Mouse (Mus musculus) urinary bladder, postnatal 4 days (tissue): Measurements from ENCODE around the gene Grtp1.

Source experiments
- DNase-seq, 2 experiments: peaks; one replicate each; pipeline ENCODE4 v3.0.0; 2021 to 2022; ENCODE audit warnings: low spot score in 2 of 2

Gene Grtp1

DNA sequence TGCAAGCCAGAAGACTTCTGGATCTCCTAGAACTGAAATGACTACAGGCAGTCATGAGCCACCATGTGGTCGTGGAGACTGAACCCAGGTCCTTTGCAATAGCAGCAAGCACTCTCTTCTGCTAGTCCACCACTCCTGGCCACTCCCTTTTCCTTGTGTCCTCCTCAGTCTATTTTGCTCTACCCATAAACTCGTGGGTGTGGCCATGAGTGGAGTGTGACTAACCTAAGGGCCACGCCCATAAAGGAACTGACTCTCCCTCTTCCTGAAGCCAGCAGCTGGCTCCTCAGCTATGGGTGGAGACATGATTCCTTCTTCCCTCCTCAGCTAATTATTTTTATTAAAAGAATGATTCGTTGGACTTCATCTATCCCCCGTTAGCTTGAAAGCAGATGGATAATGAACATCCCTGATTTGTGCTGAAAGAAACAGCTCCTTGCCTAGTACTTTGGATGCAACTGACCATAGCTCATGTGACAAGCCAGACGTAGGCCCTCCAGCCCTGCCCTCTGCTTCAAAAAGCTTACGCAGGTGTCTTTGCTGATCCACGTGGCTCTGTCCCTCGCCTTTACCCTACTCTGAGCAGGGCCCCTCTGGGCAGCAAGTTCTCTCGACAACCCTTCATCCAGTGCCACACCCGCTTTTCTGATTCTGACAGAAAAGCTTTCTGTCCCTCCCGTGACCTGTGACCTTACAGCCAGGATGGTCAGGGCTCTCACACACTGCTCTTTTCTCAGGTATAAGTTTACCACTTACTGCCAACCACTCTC lies 4.1 kb upstream of the Grtp1 start:
- no peak for DNase-seq

DNA sequence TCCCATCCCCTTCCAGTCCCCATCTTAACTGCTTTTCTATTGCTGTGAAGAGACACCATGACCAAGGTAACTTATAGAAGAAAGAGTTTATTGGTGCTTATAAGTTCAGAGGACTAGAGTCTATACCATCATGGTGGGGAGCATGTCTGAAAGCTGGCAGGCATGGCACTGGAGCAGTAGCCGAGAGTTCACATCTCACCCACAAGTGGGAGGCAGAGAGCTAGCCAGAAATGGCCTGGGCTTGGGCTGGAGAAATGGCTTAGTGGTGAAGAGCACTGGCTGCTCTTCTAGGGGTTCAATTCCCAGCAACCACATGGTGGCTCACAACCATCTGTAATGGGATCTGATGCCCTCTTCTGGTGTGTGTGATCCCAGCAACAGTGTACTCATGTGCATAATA lies 3.1 kb upstream of the Grtp1 start:
- no peak for DNase-seq

GRCm38 (mm10) chr8:13202806-13203205 lies 2.4 kb upstream of the Grtp1 start:
- no peak for DNase-seq

- no peak for DNase-seq
These were observed 1.6 kb upstream of the Grtp1 start for GRCm38 (mm10) chr8:13202041-13202440.

DNA sequence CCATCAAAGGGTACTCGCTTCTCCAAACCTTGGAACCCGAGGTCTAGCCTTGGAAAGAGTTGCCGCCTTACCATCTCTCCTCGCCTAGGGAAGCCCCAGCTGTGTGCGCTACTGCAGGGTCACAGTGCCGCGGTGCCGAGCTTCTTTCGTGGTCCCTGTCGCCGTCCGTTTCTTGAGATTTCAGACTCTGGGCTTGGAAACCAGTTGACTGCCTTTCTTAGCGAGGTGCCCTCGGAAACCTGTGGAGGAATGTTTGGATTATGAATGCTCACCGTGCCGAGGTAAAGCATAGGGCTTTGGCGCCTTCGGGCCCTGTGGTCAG lies 554 bp upstream of the Grtp1 start:
- DNase-seq, result no peak

DNA sequence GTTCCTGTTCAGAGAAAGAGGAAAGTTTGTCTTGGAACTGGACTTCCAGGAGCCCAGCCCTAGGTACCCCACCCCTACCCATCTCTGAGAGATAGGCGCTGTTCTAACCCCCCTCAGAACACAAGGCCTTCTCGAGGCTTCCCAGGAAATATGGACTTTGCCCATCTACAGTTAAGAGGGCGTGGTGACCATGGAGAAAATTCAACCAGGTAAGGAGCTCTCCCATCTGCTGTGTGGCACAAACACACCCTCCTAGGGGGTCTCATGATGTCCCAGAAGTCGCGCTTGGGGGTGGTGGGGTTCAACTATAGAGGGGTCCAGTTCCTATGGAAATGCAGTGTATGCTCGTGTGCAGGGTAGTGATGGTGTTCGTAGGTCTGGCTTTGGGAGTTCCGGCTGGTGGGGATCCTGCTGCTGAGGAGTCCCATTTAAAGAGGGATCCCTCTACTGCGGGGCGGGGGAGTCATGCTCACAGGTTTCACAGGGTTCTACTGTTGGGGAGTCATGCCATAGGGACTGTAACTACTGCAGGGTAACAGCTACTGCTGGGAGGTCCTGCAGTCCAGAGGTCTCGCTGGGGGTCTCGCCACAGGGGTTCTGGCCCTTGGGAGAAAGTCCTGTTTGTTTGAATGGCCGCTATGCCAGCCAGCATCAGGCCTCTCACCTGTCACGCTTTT lies 897 bp downstream of the Grtp1 start:
- no peak for DNase-seq

GRCm38 (mm10) chr8:13197493-13197892 lies 2.9 kb downstream of the Grtp1 start:
- DNase-seq, result no peak

DNA sequence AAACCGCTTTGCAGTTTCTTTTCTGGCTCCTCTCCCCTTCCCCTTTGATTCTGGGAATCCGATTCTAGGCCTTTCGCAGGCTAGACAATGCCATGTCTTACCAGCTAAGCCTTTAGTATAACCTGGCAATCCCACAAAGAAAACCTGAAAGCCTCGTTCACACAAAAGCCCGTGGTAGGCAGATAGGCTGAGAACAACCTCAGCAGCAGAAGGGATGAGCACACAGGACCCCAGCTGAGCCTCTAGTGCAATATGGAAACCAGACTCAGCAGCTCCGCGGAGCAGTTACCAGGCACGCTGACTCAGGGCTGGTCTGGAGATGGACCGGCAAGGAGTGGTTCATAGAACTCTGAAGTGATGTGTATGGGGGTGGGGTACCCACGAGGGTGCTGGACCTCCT lies 5.6 kb downstream of the Grtp1 start:
- DNase-seq, result no peak

DNA sequence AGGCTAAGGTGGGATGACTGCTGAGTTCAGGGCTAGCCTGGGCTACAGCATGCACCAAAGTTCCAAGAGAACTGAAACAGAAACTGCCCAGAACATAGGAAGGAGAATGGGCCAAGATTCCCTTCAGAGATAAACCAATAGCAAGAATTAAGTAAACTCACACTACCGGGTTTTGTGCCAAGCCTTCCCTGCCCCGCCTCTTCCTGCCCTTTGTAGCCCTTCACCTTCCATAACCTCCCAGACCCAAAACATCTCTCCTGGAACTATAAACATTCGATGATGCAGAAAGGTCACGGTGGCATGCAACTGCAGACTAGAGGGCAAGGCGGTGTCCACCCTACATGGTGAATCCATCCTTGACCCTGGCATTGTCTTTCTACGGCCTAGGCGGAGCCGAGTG lies 10.2 kb downstream of the Grtp1 start:
- DNase-seq, result no peak

DNA sequence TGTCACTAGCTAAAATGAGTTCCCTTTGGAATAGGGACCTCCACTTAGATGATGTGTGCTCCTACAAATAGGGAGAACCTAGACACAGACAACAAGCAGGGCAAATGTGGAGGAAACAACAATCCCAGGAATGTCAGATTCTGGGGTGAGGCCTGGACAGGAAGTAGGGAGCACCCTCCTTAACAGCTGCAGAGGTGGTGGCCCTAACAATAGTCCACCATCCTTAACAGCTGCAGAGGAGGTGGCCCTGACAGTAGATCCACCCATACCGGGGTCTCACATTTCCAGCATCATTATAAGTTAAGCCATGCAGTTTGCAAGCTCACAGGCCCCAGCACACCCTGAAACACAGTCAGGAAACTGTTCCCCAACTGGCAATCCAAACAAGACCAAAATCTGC lies 11.6 kb downstream of the Grtp1 start:
- DNase-seq, result no peak

GRCm38 (mm10) chr8:13188052-13188555 lies 12.3 kb downstream of the Grtp1 start:
- no peak for DNase-seq

DNA sequence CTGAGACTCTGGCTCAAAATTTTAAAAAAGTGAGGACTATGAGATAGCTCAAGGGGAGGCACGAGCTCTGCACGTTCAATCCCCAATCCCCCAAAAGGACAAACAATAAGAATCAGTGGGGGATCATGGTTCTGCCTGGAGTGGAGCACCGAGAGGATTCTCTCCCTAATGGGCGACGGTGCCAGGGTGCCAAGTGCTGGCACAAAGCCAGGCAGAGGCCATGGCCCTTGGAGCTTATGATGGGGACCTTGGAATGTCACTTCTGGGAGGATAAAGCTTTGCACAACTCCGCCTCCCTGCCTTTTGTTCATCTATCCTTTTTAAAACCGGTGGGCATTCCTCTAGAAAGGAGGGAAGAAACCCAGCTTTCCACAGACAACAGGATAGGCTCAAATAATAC lies 12.8 kb downstream of the Grtp1 start:
- no peak for DNase-seq

- no peak for DNase-seq
These were observed 13.2 kb downstream of the Grtp1 start for GRCm38 (mm10) chr8:13187229-13187628.

- DNase-seq, result no peak
These were observed 13.6 kb downstream of the Grtp1 start for GRCm38 (mm10) chr8:13186819-13187218.

DNA sequence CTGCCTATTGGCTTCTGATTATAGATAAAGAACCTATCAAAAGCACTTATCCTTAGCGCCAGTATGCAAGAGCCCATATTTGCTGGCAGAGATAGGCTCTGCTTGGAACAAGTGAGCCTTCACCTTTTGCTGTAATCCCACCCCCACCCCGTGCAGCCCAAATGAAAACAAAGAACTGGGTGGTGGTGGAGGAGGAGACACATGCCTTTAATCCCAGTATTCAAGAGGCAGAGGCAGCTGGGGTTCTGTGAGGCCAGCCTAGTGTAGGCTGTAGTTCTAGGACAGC lies 18.8 kb downstream of the Grtp1 start:
- no peak for DNase-seq

GRCm38 (mm10) chr8:13180911-13181690 lies 19.3 kb downstream of the Grtp1 start:
- DNase-seq, result no peak

DNA sequence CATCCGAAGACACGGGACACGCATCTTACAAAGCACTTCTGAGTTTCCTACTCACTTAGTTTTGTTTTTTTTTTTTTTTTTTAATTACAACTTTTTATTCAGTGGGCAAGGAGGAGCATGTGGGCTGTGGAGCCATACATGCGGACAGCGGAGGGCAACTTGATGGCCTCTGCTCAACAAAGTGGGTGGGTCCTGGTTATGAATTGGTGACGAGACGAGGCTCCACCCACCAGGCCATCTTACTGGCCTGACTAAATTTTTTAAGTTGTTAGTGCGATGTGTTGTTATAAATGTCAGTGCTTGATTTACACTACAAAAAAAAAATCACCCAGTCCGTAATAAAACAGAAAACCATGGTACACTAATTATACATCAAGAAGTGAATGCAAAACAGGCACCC lies 20.0 kb downstream of the Grtp1 start:
- DNase-seq, result no peak

DNA sequence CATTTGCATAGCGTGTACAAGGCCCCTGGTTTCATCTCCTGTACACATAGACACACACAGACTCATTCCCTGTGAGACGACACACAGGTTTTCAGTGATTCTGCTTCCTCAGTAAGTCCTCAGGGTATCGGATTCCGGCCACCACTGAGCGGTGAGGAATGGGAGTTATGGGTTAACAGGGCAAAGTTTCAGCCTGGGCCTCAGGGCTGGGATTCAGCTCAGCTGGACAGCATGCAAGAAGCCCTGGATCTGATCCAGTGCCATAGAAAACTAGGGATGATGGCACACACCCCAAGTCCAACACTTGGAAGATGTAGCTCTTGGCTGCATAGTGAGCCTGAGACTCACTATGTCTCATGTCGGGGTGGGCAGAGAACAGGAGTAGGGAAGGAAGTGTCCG lies 20.5 kb downstream of the Grtp1 start:
- no peak for DNase-seq

DNA sequence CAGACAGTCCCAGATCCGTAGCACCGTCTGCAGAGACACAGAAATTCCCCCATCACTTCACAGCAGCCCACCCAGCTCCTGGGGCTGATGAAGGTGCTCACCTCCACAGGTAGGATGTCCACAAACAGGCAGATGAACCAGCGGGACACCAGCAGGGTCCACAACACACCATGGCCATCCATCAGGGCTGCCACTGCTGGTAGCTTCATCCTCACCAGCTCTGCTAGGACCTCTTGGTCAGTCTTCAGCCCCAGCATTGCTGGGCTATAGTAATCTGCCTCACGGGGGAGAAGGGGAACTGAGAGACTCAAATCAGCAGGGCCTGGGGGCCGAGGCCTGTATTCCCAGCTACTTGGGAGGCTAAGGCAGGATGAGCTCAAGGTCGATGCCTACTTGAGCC lies 20.9 kb downstream of the Grtp1 start:
- DNase-seq, result no peak

GRCm38 (mm10) chr8:13178137-13178536 lies 22.3 kb downstream of the Grtp1 start:
- no peak for DNase-seq

GRCm38 (mm10) chr8:13177173-13177852 lies 23.1 kb downstream of the Grtp1 start:
- no peak for DNase-seq

DNA sequence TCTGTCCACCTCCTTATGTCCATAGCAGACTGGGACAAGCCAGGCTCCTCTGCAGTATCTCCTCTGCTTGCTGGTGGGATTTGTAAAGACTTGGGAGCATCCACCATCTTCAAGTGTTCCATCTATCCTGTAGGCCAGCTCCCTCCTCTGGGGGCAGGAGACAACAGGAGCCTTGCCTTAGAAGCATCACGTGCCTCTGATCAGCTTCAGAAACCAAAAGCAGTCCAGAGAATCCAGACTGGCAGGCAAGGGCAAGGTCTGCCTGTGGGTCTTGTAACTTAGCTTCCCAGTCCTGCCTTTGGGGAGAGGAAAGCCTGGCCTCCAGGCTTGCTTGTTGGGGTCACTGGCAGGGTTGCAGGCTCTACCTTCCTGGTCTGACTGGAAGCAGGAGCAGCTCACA lies 24.8 kb downstream of the Grtp1 start:
- DNase-seq, result no peak
